ENCODE assay signal across 14 mouse cellular contexts in the genomic region with DNA sequence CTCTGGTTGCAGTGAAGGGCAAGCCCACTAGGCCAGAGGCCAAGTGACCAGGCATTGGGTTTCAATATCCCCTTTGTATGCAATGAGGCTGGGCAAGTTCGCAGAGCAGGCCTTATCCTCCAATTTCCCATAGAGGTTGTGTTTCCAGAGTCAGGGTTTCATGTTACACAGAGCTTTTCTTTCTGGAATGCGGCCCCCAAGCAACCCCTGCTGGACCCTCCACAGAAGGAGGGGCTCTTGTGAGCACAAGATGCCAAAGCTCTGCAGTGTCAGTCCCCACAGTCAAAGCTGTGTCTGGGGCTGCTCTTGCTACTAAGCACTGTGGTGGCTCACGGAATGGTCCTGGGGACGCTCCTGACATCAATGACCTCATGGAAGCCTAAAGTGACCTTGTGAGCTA. TPM values are rescaled to one million over a fixed set of nuclear protein-coding genes. Genes with fewer than 3 reads are reported as not detected.
DNase-seq lines count a peak whose midpoint lies in the region; ATAC-seq and TF ChIP-seq lines count a peak whose summit lies in the region.
"Had no signal": no experiment of that assay in that cellular context is flagged by ENCODE, and none has a peak within 500 bp of the region (broad histone marks: within the 10 kb centered on the region; RNA-seq: fewer than 3 reads in every experiment).

No protein-coding gene starts in this region.

- no peak for TF ChIP-seq POLR2A in limb, embryonic 14.5 days (IDR thresholded peaks at IDR 0.05; ENCODE audit: borderline replicate concordance, extremely low read depth, insufficient read depth, insufficient read length)

- no peaks in the 10 kb centered on the region for H3K36me3 ChIP-seq in kidney, embryonic 16.5 days (ENCODE audit: insufficient read depth, low read length)
- no peaks in the 10 kb centered on the region for H3K36me3 ChIP-seq in embryonic facial prominence, embryonic 12.5 days
- peaks cover 10% of the 10 kb centered on the region for H3K36me3 ChIP-seq in limb, embryonic 14.5 days (ENCODE audit: control insufficient read depth, insufficient read depth, low read length)

- H3K27me3 ChIP-seq in kidney, embryonic 16.5 days (ENCODE audit: insufficient read depth, low read length): peaks cover 49% of the 10 kb centered on the region
- H3K27me3 ChIP-seq in embryonic facial prominence, embryonic 12.5 days: peaks cover 46% of the 10 kb centered on the region
- peaks cover 13% of the 10 kb centered on the region for H3K27me3 ChIP-seq in limb, embryonic 14.5 days (ENCODE audit: control insufficient read depth, insufficient read depth, low read length)
- H3K27me3 ChIP-seq: Patski had no signal

- WGBS in kidney, embryonic 16.5 days: 13% methylated on average over 4 of the region's 4 CpGs
- 7% methylated on average over 4 of the region's 4 CpGs for WGBS in embryonic facial prominence, embryonic 12.5 days
- WGBS in limb, embryonic 14.5 days: 11% methylated on average over 4 of the region's 4 CpGs

- no peak overlapping the region for H3K4me3 ChIP-seq in kidney, embryonic 16.5 days (ENCODE audit: low read length)
- H3K4me3 ChIP-seq in embryonic facial prominence, embryonic 12.5 days: no peak overlapping the region
- H3K4me3 ChIP-seq in limb, embryonic 14.5 days (replicated peaks; ENCODE audit: low read length): no peak overlapping the region

- peaks cover 12% of the 10 kb centered on the region for H3K4me1 ChIP-seq in kidney, embryonic 16.5 days (ENCODE audit: insufficient read depth, low read length)
- H3K4me1 ChIP-seq in embryonic facial prominence, embryonic 12.5 days: peaks cover 21% of the 10 kb centered on the region
- H3K4me1 ChIP-seq in limb, embryonic 14.5 days (ENCODE audit: control insufficient read depth, insufficient read depth, low read length): peaks cover 24% of the 10 kb centered on the region

- H3K4me2 ChIP-seq in kidney, embryonic 16.5 days (replicated peaks; ENCODE audit: low read depth, low read length): no peak overlapping the region
- H3K4me2 ChIP-seq in embryonic facial prominence, embryonic 12.5 days (replicated peaks): 0 out of 2 replicates have a peak overlapping the region, but pooled peaks have one; percentile 13
- no peak overlapping the region for H3K4me2 ChIP-seq in limb, embryonic 14.5 days (replicated peaks; ENCODE audit: low read depth, low read length, severe bottlenecking)
- H3K4me2 ChIP-seq: heart, embryonic 11.5 days had no signal

- no peak for DNase-seq in kidney, adult 18-20 months
- DNase-seq in embryo, embryonic 10 days (ENCODE audit: low spot score): peak; percentile 76
- DNase-seq in limb, embryonic 14.5 days (ENCODE audit: low spot score): no peak
- DNase-seq in thymus, postnatal 14 days: no peak
- DNase-seq in spleen, adult 18-20 months: no peak
- DNase-seq: cerebellum, postnatal 10 days; kidney, adult 11 months; lung, postnatal 14 days had no signal

- peak; percentile 57; the same call in 1 of the 2 replicates for ATAC-seq in kidney, embryonic 16.5 days (ENCODE audit: low FRiP score, low TSS enrichment)
- ATAC-seq in embryonic facial prominence, embryonic 12.5 days (ENCODE audit: insufficient number of reproducible peaks, insufficient read depth, low FRiP score, low TSS enrichment): peak; percentile 68
- peak; percentile 68; the same call in 1 of the 2 replicates for ATAC-seq in limb, embryonic 14.5 days (ENCODE audit: low FRiP score, low read depth)
- ATAC-seq: hindbrain, postnatal 0 days had no signal

- H3K27ac ChIP-seq in kidney, embryonic 16.5 days (ENCODE audit: low read length): no peak overlapping the region
- H3K27ac ChIP-seq in embryonic facial prominence, embryonic 12.5 days: 0 out of 2 replicates have a peak overlapping the region, but pooled peaks have one; percentile 30
- 0 out of 2 replicates have a peak overlapping the region, but pooled peaks have one; percentile 33 for H3K27ac ChIP-seq in limb, embryonic 14.5 days (replicated peaks; ENCODE audit: low read depth, low read length)
- H3K27ac ChIP-seq: hindbrain, postnatal 0 days; liver, embryonic 14.5 days had no signal

- H3K9me3 ChIP-seq in kidney, embryonic 16.5 days (ENCODE audit: low read length): no peaks in the 10 kb centered on the region
- no peaks in the 10 kb centered on the region for H3K9me3 ChIP-seq in embryonic facial prominence, embryonic 12.5 days
- no peaks in the 10 kb centered on the region for H3K9me3 ChIP-seq in limb, embryonic 14.5 days (ENCODE audit: control insufficient read depth, low read length)

- H3K9ac ChIP-seq in kidney, embryonic 16.5 days (replicated peaks; ENCODE audit: low read length): no peak overlapping the region
- no peak overlapping the region for H3K9ac ChIP-seq in embryonic facial prominence, embryonic 12.5 days
- H3K9ac ChIP-seq in limb, embryonic 14.5 days (ENCODE audit: low read depth, low read length, severe bottlenecking): no peak overlapping the region
- H3K9ac ChIP-seq: liver, embryonic 14.5 days had no signal

RNA-seq across cellular contexts. Expression of a gene that starts 8.6 kb away (rescaled TPM):
- polyA plus RNA-seq in kidney, embryonic 16.5 days (2015; fragmentation: Nextera tagmentation; extraction: Ambion mirVana): 0.94 and 1.3 TPM in 2 replicates
- polyA plus RNA-seq in embryonic facial prominence, embryonic 12.5 days (2016; fragmentation: Nextera tagmentation; extraction: Ambion mirVana): 0.74 and 1.0 TPM in 2 replicates
- polyA plus RNA-seq in limb, embryonic 14.5 days (2012; rRNA removed): 28.3 and 40.0 TPM in 2 replicates
- polyA plus RNA-seq in limb, embryonic 14.5 days (2014; fragmentation: Nextera tagmentation; extraction: Ambion mirVana): 6.3 and 8.4 TPM in 2 replicates
